Mouse (Mus musculus): Measurements from ENCODE around the gene Fam78a. TPM values are rescaled to one million over a fixed set of nuclear protein-coding genes. Genes with fewer than 3 reads are reported as not detected.

Gene Fam78a
- polyA plus RNA-seq, 1 experiment from 2014 or later: 3.8 TPM

- peak overlapping the region; percentile 67 for H3K27ac ChIP-seq (ENCODE audit: low read depth)
- H3K4me1 ChIP-seq (ENCODE audit: insufficient read depth): peaks cover 30% of the 10 kb centered on the region
- ATAC-seq (peak; percentile 63), DNase-seq (no peak)
- TF ChIP-seq EP300 (IDR thresholded peaks at IDR 0.05; ENCODE audit: low read depth) (no peak), CTCF (IDR thresholded peaks at IDR 0.05; ENCODE audit: low read depth) (no peak)
- no peaks in the 10 kb centered on the region for H3K27me3 ChIP-seq (ENCODE audit: insufficient read depth, low read length)
- no peak overlapping the region for H3K4me3 ChIP-seq (ENCODE audit: low read depth, low read length)
- H3K4me2 ChIP-seq (ENCODE audit: low read depth, low read length): no peak overlapping the region
- 27% methylated on average over 2 of the region's 2 CpGs for WGBS (ENCODE audit: insufficient replicate concordance)
- H3K9ac ChIP-seq (replicated peaks): no peak overlapping the region
- H3K36me3 ChIP-seq (replicated peaks; ENCODE audit: insufficient read depth, low read length): no peaks in the 10 kb centered on the region
- H3K9me3 ChIP-seq (ENCODE audit: low read length): no peaks in the 10 kb centered on the region
Measured at GRCm38 (mm10) chr2:32061189-32061588, 23.5 kb downstream of the Fam78a start.

GRCm38 (mm10) chr2:32060228-32060805, 24.3 kb downstream of the Fam78a start:
- 64% methylated on average over 6 of the region's 6 CpGs for WGBS (ENCODE audit: insufficient replicate concordance)
- H3K27me3 ChIP-seq (ENCODE audit: insufficient read depth, low read length): no peaks in the 10 kb centered on the region
- peaks cover 29% of the 10 kb centered on the region for H3K4me1 ChIP-seq (ENCODE audit: insufficient read depth)
- H3K36me3 ChIP-seq (replicated peaks; ENCODE audit: insufficient read depth, low read length): no peaks in the 10 kb centered on the region
- 0 out of 2 replicates have a peak overlapping the region, but pooled peaks have one; percentile 67 for H3K27ac ChIP-seq (ENCODE audit: low read depth)
- no peak overlapping the region for H3K4me3 ChIP-seq (ENCODE audit: low read depth, low read length)
- no peaks in the 10 kb centered on the region for H3K9me3 ChIP-seq (ENCODE audit: low read length)
- no peak for DNase-seq
- H3K4me2 ChIP-seq (ENCODE audit: low read depth, low read length): no peak overlapping the region
- no peak for ATAC-seq
- TF ChIP-seq EP300 (IDR thresholded peaks at IDR 0.05; ENCODE audit: low read depth): no peak
- TF ChIP-seq CTCF (IDR thresholded peaks at IDR 0.05; ENCODE audit: low read depth): no peak
- no peak overlapping the region for H3K9ac ChIP-seq (replicated peaks)

- ATAC-seq (no peak), DNase-seq (no peak)
- TF ChIP-seq EP300 (IDR thresholded peaks at IDR 0.05; ENCODE audit: low read depth) (no peak), CTCF (IDR thresholded peaks at IDR 0.05; ENCODE audit: low read depth) (no peak)
- Histone ChIP-seq H3K36me3 (replicated peaks; ENCODE audit: insufficient read depth, low read length) (no peaks in the 10 kb centered on the region), H3K4me3 (ENCODE audit: low read depth, low read length) (no peak overlapping the region), H3K4me2 (ENCODE audit: low read depth, low read length) (no peak overlapping the region), H3K4me1 (ENCODE audit: insufficient read depth) (peaks cover 29% of the 10 kb centered on the region), H3K9ac (replicated peaks) (no peak overlapping the region), H3K27me3 (ENCODE audit: insufficient read depth, low read length) (no peaks in the 10 kb centered on the region), H3K9me3 (ENCODE audit: low read length) (no peaks in the 10 kb centered on the region), H3K27ac (ENCODE audit: low read depth) (no peak overlapping the region)
- WGBS (ENCODE audit: insufficient replicate concordance): 63% methylated on average over 6 of the region's 6 CpGs
Measured at GRCm38 (mm10) chr2:32059613-32060012, 25.0 kb downstream of the Fam78a start.

- WGBS (ENCODE audit: insufficient replicate concordance): 59% methylated on average over 5 of the region's 5 CpGs
- Histone ChIP-seq H3K9ac (replicated peaks) (no peak overlapping the region), H3K4me1 (ENCODE audit: insufficient read depth) (peaks cover 27% of the 10 kb centered on the region), H3K36me3 (replicated peaks; ENCODE audit: insufficient read depth, low read length) (no peaks in the 10 kb centered on the region), H3K4me2 (ENCODE audit: low read depth, low read length) (no peak overlapping the region), H3K4me3 (ENCODE audit: low read depth, low read length) (no peak overlapping the region), H3K27me3 (ENCODE audit: insufficient read depth, low read length) (no peaks in the 10 kb centered on the region), H3K27ac (ENCODE audit: low read depth) (no peak overlapping the region), H3K9me3 (ENCODE audit: low read length) (no peaks in the 10 kb centered on the region)
- TF ChIP-seq CTCF (IDR thresholded peaks at IDR 0.05; ENCODE audit: low read depth) (no peak), EP300 (IDR thresholded peaks at IDR 0.05; ENCODE audit: low read depth) (no peak)
- ATAC-seq (no peak), DNase-seq (no peak)
Measured at GRCm38 (mm10) chr2:32058716-32059115, 25.9 kb downstream of the Fam78a start.

- WGBS (ENCODE audit: insufficient replicate concordance): 84% methylated on average over 9 of the region's 9 CpGs
- TF ChIP-seq EP300 (IDR thresholded peaks at IDR 0.05; ENCODE audit: low read depth) (no peak), CTCF (IDR thresholded peaks at IDR 0.05; ENCODE audit: low read depth) (no peak)
Measured at GRCm38 (mm10) chr2:32058241-32058640, 26.4 kb downstream of the Fam78a start.

GRCm38 (mm10) chr2:32057794-32058193, 26.9 kb downstream of the Fam78a start:
- no peaks in the 10 kb centered on the region for H3K27me3 ChIP-seq (ENCODE audit: insufficient read depth, low read length)
- ATAC-seq: no peak
- no peak for DNase-seq
- no peak overlapping the region for H3K4me2 ChIP-seq (ENCODE audit: low read depth, low read length)
- no peaks in the 10 kb centered on the region for H3K9me3 ChIP-seq (ENCODE audit: low read length)
- no peaks in the 10 kb centered on the region for H3K36me3 ChIP-seq (replicated peaks; ENCODE audit: insufficient read depth, low read length)
- H3K4me1 ChIP-seq (ENCODE audit: insufficient read depth): peaks cover 19% of the 10 kb centered on the region
- TF ChIP-seq CTCF (IDR thresholded peaks at IDR 0.05; ENCODE audit: low read depth) (no peak), EP300 (IDR thresholded peaks at IDR 0.05; ENCODE audit: low read depth) (no peak)
- no peak overlapping the region for H3K4me3 ChIP-seq (ENCODE audit: low read depth, low read length)
- H3K27ac ChIP-seq (ENCODE audit: low read depth): no peak overlapping the region
- no peak overlapping the region for H3K9ac ChIP-seq (replicated peaks)
- WGBS (ENCODE audit: insufficient replicate concordance): 69% methylated on average over 4 of the region's 4 CpGs

More at GRCm38 (mm10) chr2:32058241-32058640, 26.4 kb downstream of the Fam78a start:
- H3K9me3 ChIP-seq (ENCODE audit: low read length): no peaks in the 10 kb centered on the region
- ATAC-seq: no peak
- no peak overlapping the region for H3K4me3 ChIP-seq (ENCODE audit: low read depth, low read length)
- H3K4me2 ChIP-seq (ENCODE audit: low read depth, low read length): no peak overlapping the region
- DNase-seq: no peak
- H3K27ac ChIP-seq (ENCODE audit: low read depth): no peak overlapping the region
- no peaks in the 10 kb centered on the region for H3K27me3 ChIP-seq (ENCODE audit: insufficient read depth, low read length)
- peaks cover 22% of the 10 kb centered on the region for H3K4me1 ChIP-seq (ENCODE audit: insufficient read depth)
- no peak overlapping the region for H3K9ac ChIP-seq (replicated peaks)
- H3K36me3 ChIP-seq (replicated peaks; ENCODE audit: insufficient read depth, low read length): no peaks in the 10 kb centered on the region

Measured in liver, postnatal 0 days (tissue).